In genomic region chr12:103907746-103908145, GRCm38 (mm10) we compare ENCODE assay signal across 9 mouse cellular contexts. TPM values are rescaled to one million over a fixed set of nuclear protein-coding genes. Genes with fewer than 3 reads are reported as not detected.
DNase-seq lines count a peak whose midpoint lies in the region.
"Had no signal": no experiment of that assay in that cellular context is flagged by ENCODE, and none has a peak within 500 bp of the region (broad histone marks: within the 10 kb centered on the region; RNA-seq: fewer than 3 reads in every experiment).

No protein-coding gene starts in this region.

- DNase-seq in adrenal gland, adult (ENCODE audit: inconsistent age in 2 of 2, low spot score in 1 of 2) = peak; percentile 33 to 86
- peak; percentile 30 for DNase-seq in adrenal gland, adult 8-10 months
- peak; percentile 17 for DNase-seq in adrenal gland, postnatal 14 days
- DNase-seq in heart, adult 11 months = peak; percentile 66
- peak; percentile 16 for DNase-seq in kidney, adult 9 months

RNA-seq across cellular contexts. Expression of gene Serpina1c, which starts 3.1 kb away (rescaled TPM):
- 1 to 10 TPM in 1 of 4 experiments, under 1 TPM in 1, not detected in 2; 0.93 to 4.6 TPM for total RNA-seq in adrenal gland, adult 8-10 months (2022)
- 28.0 and 511 TPM in 2 replicates for total RNA-seq in adrenal gland, postnatal 14 days (2021)
- total RNA-seq: adrenal gland, postnatal 25 days; ES-E14; forebrain, postnatal 0 days; MEL had no signal

RNA-seq across cellular contexts. Expression of gene Serpina1a, which starts 44.4 kb away (rescaled TPM):
- total RNA-seq in adrenal gland, adult 8-10 months (2022) = 1 to 10 TPM in 1 of 4 experiments, under 1 TPM in 2, not detected in 1; 0.56 to 1.4 (median 0.70) TPM
- 22.0 and 362 TPM in 2 replicates for total RNA-seq in adrenal gland, postnatal 14 days (2021)
- total RNA-seq: ES-E14; forebrain, postnatal 0 days; MEL had no signal

RNA-seq across cellular contexts. Expression of gene Serpina1e, which starts 51.0 kb away (rescaled TPM):
- total RNA-seq in adrenal gland, adult 8-10 months (2022) = 1 to 10 TPM in 1 of 4 experiments, under 1 TPM in 1, not detected in 2; 0.20 to 1.4 TPM
- total RNA-seq in adrenal gland, postnatal 14 days (2021) = 11.5 and 101 TPM in 2 replicates
- total RNA-seq: ES-E14; forebrain, postnatal 0 days; MEL had no signal

Comparison
In these comparisons a context has a peak if more than half of its experiments do, and no peak if none do; other contexts are left out.
1. Peak in every context shown above with its lines: DNase-seq.
2. DNase-seq: peak in every context shown above with its lines; median percentile 66 in heart, adult 11 months; 60 in adrenal gland, adult; 30 in adrenal gland, adult 8-10 months; 17 in adrenal gland, postnatal 14 days; 16 in kidney, adult 9 months.